Mouse (Mus musculus): ENCODE data around the gene Agtpbp1. TPM values are rescaled to one million over a fixed set of nuclear protein-coding genes. Genes with fewer than 3 reads are reported as not detected.

Gene Agtpbp1
- polyA plus RNA-seq, 1 experiment: 62.8 TPM

- Histone ChIP-seq H3K27ac (ENCODE audit: insufficient read depth, low read length) (no peak overlapping the region), H3K4me1 (ENCODE audit: control insufficient read depth, insufficient read depth, low read length) (no peaks in the 10 kb centered on the region), H3K4me3 (ENCODE audit: insufficient read depth, low read length) (no peak overlapping the region; the same call in 1 of the 2 replicates)
- TF ChIP-seq POLR2A (IDR thresholded peaks at IDR 0.05; ENCODE audit: low read depth, low read length): no peak
Observed at GRCm38 (mm10) chr13:59431124-59431864, 153.7 kb downstream of the Agtpbp1 start.

GRCm38 (mm10) chr13:59429369-59429768, 155.7 kb downstream of the Agtpbp1 start:
- TF ChIP-seq POLR2A (IDR thresholded peaks at IDR 0.05; ENCODE audit: low read depth, low read length): no peak
- TF ChIP-seq CTCF (IDR thresholded peaks at IDR 0.05; ENCODE audit: borderline replicate concordance, insufficient read depth, low read length): no peak
- H3K4me1 ChIP-seq (ENCODE audit: control insufficient read depth, insufficient read depth, low read length): no peaks in the 10 kb centered on the region
- no peak overlapping the region for H3K27ac ChIP-seq (ENCODE audit: insufficient read depth, low read length)
- H3K4me3 ChIP-seq (ENCODE audit: insufficient read depth, low read length): no peak overlapping the region

GRCm38 (mm10) chr13:59423871-59424270, 161.2 kb downstream of the Agtpbp1 start:
- Histone ChIP-seq H3K4me3 (ENCODE audit: insufficient read depth, low read length) (no peak overlapping the region), H3K27ac (ENCODE audit: insufficient read depth, low read length) (no peak overlapping the region), H3K4me1 (ENCODE audit: control insufficient read depth, insufficient read depth, low read length) (no peaks in the 10 kb centered on the region)
- TF ChIP-seq CTCF (IDR thresholded peaks at IDR 0.05; ENCODE audit: borderline replicate concordance, insufficient read depth, low read length) (no peak), POLR2A (IDR thresholded peaks at IDR 0.05; ENCODE audit: low read depth, low read length) (no peak)

GRCm38 (mm10) chr13:59416530-59417230, 168.3 kb downstream of the Agtpbp1 start:
- H3K27ac ChIP-seq (ENCODE audit: insufficient read depth, low read length): no peak overlapping the region
- TF ChIP-seq POLR2A (IDR thresholded peaks at IDR 0.05; ENCODE audit: low read depth, low read length): no peak
- TF ChIP-seq CTCF (IDR thresholded peaks at IDR 0.05; ENCODE audit: borderline replicate concordance, insufficient read depth, low read length): no peak
- H3K4me3 ChIP-seq (ENCODE audit: insufficient read depth, low read length): no peak overlapping the region
- H3K4me1 ChIP-seq (ENCODE audit: control insufficient read depth, insufficient read depth, low read length): no peaks in the 10 kb centered on the region

- Histone ChIP-seq H3K27ac (ENCODE audit: insufficient read depth, low read length) (no peak overlapping the region), H3K4me3 (ENCODE audit: insufficient read depth, low read length) (no peak overlapping the region), H3K4me1 (ENCODE audit: control insufficient read depth, insufficient read depth, low read length) (no peaks in the 10 kb centered on the region)
- no peak for TF ChIP-seq POLR2A (IDR thresholded peaks at IDR 0.05; ENCODE audit: low read depth, low read length)
- TF ChIP-seq CTCF (IDR thresholded peaks at IDR 0.05; ENCODE audit: borderline replicate concordance, insufficient read depth, low read length): no peak
Observed at GRCm38 (mm10) chr13:59413885-59414284, 171.1 kb downstream of the Agtpbp1 start.

GRCm38 (mm10) chr13:59412672-59413071, 172.4 kb downstream of the Agtpbp1 start:
- TF ChIP-seq CTCF (IDR thresholded peaks at IDR 0.05; ENCODE audit: borderline replicate concordance, insufficient read depth, low read length): no peak
- no peak for TF ChIP-seq POLR2A (IDR thresholded peaks at IDR 0.05; ENCODE audit: low read depth, low read length)
- Histone ChIP-seq H3K4me1 (ENCODE audit: control insufficient read depth, insufficient read depth, low read length) (no peaks in the 10 kb centered on the region), H3K4me3 (ENCODE audit: insufficient read depth, low read length) (no peak overlapping the region)

GRCm38 (mm10) chr13:59407182-59407581, 177.8 kb downstream of the Agtpbp1 start:
- H3K4me1 ChIP-seq (ENCODE audit: control insufficient read depth, insufficient read depth, low read length): no peaks in the 10 kb centered on the region
- H3K27ac ChIP-seq (ENCODE audit: insufficient read depth, low read length): no peak overlapping the region
- no peak overlapping the region for H3K4me3 ChIP-seq (ENCODE audit: insufficient read depth, low read length)
- TF ChIP-seq CTCF (IDR thresholded peaks at IDR 0.05; ENCODE audit: borderline replicate concordance, insufficient read depth, low read length): no peak
- no peak for TF ChIP-seq POLR2A (IDR thresholded peaks at IDR 0.05; ENCODE audit: low read depth, low read length)

More at GRCm38 (mm10) chr13:59412672-59413071, 172.4 kb downstream of the Agtpbp1 start:
- H3K27ac ChIP-seq (ENCODE audit: insufficient read depth, low read length): no peak overlapping the region

GRCm38 (mm10) chr13:59402026-59402775, 182.8 kb downstream of the Agtpbp1 start:
- TF ChIP-seq POLR2A (IDR thresholded peaks at IDR 0.05; ENCODE audit: low read depth, low read length) (no peak), CTCF (IDR thresholded peaks at IDR 0.05; ENCODE audit: borderline replicate concordance, insufficient read depth, low read length) (no peak)
- no peak overlapping the region for H3K27ac ChIP-seq (ENCODE audit: insufficient read depth, low read length)
- no peaks in the 10 kb centered on the region for H3K4me1 ChIP-seq (ENCODE audit: control insufficient read depth, insufficient read depth, low read length)
- H3K4me3 ChIP-seq (ENCODE audit: insufficient read depth, low read length): no peak overlapping the region

GRCm38 (mm10) chr13:59397571-59397970, 187.5 kb downstream of the Agtpbp1 start:
- Histone ChIP-seq H3K4me3 (ENCODE audit: insufficient read depth, low read length) (no peak overlapping the region), H3K4me1 (ENCODE audit: control insufficient read depth, insufficient read depth, low read length) (no peaks in the 10 kb centered on the region), H3K27ac (ENCODE audit: insufficient read depth, low read length) (no peak overlapping the region)
- TF ChIP-seq POLR2A (IDR thresholded peaks at IDR 0.05; ENCODE audit: low read depth, low read length) (no peak), CTCF (IDR thresholded peaks at IDR 0.05; ENCODE audit: borderline replicate concordance, insufficient read depth, low read length) (peak; percentile 30; the same call in 1 of the 2 replicates)

Other genes starting within 250 kb of the Agtpbp1 start
- gene Naa35, start within 50 bp of the Agtpbp1 start, polyA plus RNA-seq (2011; ENCODE audit: insufficient read length, low read depth, missing spikeins): 106 and 121 TPM in 2 replicates
- gene Golm1, start 90.6 kb upstream of the Agtpbp1 start, polyA plus RNA-seq (2011; ENCODE audit: insufficient read length, low read depth, missing spikeins): 31.7 and 36.1 TPM in 2 replicates
- gene 4921517D22Rik, start 108.9 kb upstream of the Agtpbp1 start, polyA plus RNA-seq (2011; ENCODE audit: insufficient read length, low read depth, missing spikeins): not detected in 2 replicates
- not detected in 2 replicates for gene Spata31d1a, start 125.1 kb upstream of the Agtpbp1 start, polyA plus RNA-seq (2011; ENCODE audit: insufficient read length, low read depth, missing spikeins)
- not detected in 2 replicates for gene Spata31d1b, start 127.1 kb upstream of the Agtpbp1 start, polyA plus RNA-seq (2011; ENCODE audit: insufficient read length, low read depth, missing spikeins)
- gene Spata31d1d, start 146.5 kb upstream of the Agtpbp1 start, polyA plus RNA-seq (2011; ENCODE audit: insufficient read length, low read depth, missing spikeins): not detected in 2 replicates
- not detected in 2 replicates for gene 1700014D04Rik, start 161.5 kb upstream of the Agtpbp1 start, polyA plus RNA-seq (2011; ENCODE audit: insufficient read length, low read depth, missing spikeins)
- gene Isca1, start 184.6 kb upstream of the Agtpbp1 start, polyA plus RNA-seq (2011; ENCODE audit: insufficient read length, low read depth, missing spikeins): 56.6 and 64.3 TPM in 2 replicates
- not detected in 2 replicates for gene Gm49354, start 197.0 kb upstream of the Agtpbp1 start, polyA plus RNA-seq (2011; ENCODE audit: insufficient read length, low read depth, missing spikeins)
- gene Tut7, start 237.9 kb upstream of the Agtpbp1 start, polyA plus RNA-seq (2011; ENCODE audit: insufficient read length, low read depth, missing spikeins): 102 and 113 TPM in 2 replicates